Mouse (Mus musculus): ENCODE data around the gene Vax2.

DNA sequence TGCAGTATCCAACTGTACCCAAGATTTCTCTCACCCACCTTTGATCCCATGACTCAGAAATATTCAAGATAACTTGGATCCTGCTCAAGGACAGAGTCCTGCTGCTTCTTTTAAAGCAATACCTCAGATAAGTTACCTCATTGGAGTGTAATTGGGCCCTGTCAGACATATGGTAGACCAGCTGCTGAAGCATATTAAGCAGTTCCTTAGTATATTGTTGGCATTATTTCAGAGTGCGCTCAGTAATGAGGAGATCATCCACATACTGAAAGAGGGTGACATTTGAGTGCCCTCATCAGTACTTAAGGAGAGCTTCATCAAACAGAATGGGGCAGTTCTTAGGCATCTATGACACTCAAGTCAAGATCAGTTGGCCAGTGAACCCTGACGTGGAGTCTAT lies 46.1 kb upstream of the Vax2 start:
- TF ChIP-seq CTCF (IDR thresholded peaks at IDR 0.05) (no peak), EP300 (IDR thresholded peaks at IDR 0.05) (no peak)
